Mouse (Mus musculus) myocyte (in vitro differentiated cells): ENCODE measurements around the gene Gm11020. TPM values are rescaled to one million over a fixed set of nuclear protein-coding genes. Genes with fewer than 3 reads are reported as not detected.

ENCODE experiments used
- H3K27me3 ChIP-seq: one replicate; pipeline ENCODE4 v1.6.1; 2011; ENCODE audit not compliant: control insufficient read depth, insufficient read depth, insufficient read length
- H3K36me3 ChIP-seq: one replicate; pipeline ENCODE4 v1.6.1; 2011; ENCODE audit not compliant: control insufficient read depth, insufficient read depth
- H3K4me2 ChIP-seq: one replicate; pipeline ENCODE4 v1.6.1; 2011; ENCODE audit warnings: low read depth, control low read depth
- H3K4me3 ChIP-seq: one replicate; pipeline ENCODE4 v1.5.1; 2011; ENCODE audit warnings: mild to moderate bottlenecking, control low read depth, moderate library complexity
- H3K79me2 ChIP-seq: one replicate; pipeline ENCODE4 v1.6.1; 2011; ENCODE audit not compliant: control insufficient read depth, insufficient read depth
- H3ac ChIP-seq: one replicate; pipeline ENCODE4 v1.6.1; 2011; ENCODE audit not compliant: control insufficient read depth, insufficient read length
- CEBPB ChIP-seq: IDR thresholded peaks from 2 replicates; pipeline ENCODE4 v1.6.1; 2011; ENCODE audit warnings: mild to moderate bottlenecking, moderate library complexity; ENCODE audit not compliant: poor library complexity, insufficient read depth, severe bottlenecking
- E2F4 ChIP-seq: IDR thresholded peaks from one replicate; pipeline ENCODE4 v1.6.1; 2011; ENCODE audit warnings: mild to moderate bottlenecking, control low read depth, moderate library complexity; ENCODE audit not compliant: insufficient read depth
- MAX ChIP-seq: IDR thresholded peaks from one replicate; pipeline ENCODE4 v1.6.1; 2011; ENCODE audit warnings: low read depth, mild to moderate bottlenecking, control low read depth
- MYOD1 ChIP-seq, 3 experiments: IDR thresholded peaks; one replicate each; pipeline ENCODE4 v1.6.1; 2011; ENCODE audit warnings: control low read depth in 2 of 3, low read depth in 2 of 3, mild to moderate bottlenecking in 2 of 3, moderate library complexity in 1 of 3; ENCODE audit not compliant: insufficient read length in 2 of 3, control insufficient read depth in 1 of 3
- MYOG ChIP-seq, 3 experiments: IDR thresholded peaks; one replicate each; pipeline ENCODE4 v1.6.1; 2011; ENCODE audit warnings: control low read depth in 2 of 3, low read depth in 2 of 3, mild to moderate bottlenecking in 2 of 3; ENCODE audit not compliant: insufficient read length in 2 of 3, control insufficient read depth in 1 of 3, insufficient read depth in 1 of 3
- POLR2A ChIP-seq: IDR thresholded peaks from one replicate; pipeline ENCODE4 v1.6.1; 2011; ENCODE audit warnings: low read depth, mild to moderate bottlenecking, control low read depth, moderate library complexity; ENCODE audit not compliant: insufficient read length
- POLR2AphosphoS2 ChIP-seq: IDR thresholded peaks from one replicate; pipeline ENCODE4 v1.6.1; 2011; ENCODE audit warnings: low read depth, control low read depth; ENCODE audit not compliant: insufficient read length
- REST ChIP-seq: IDR thresholded peaks from one replicate; pipeline ENCODE4 v1.6.1; 2011; ENCODE audit warnings: mild to moderate bottlenecking, control low read depth, moderate library complexity; ENCODE audit not compliant: insufficient read depth, insufficient read length
- SRF ChIP-seq: IDR thresholded peaks from one replicate; pipeline ENCODE4 v1.6.1; 2011; ENCODE audit warnings: low read depth; ENCODE audit not compliant: control insufficient read depth, insufficient read length
- TCF12 ChIP-seq: IDR thresholded peaks from one replicate; pipeline ENCODE4 v1.6.1; 2011; ENCODE audit warnings: mild to moderate bottlenecking, control low read depth; ENCODE audit not compliant: poor library complexity, insufficient read depth, severe bottlenecking
- TCF3 ChIP-seq: IDR thresholded peaks from one replicate; pipeline ENCODE4 v1.6.1; 2011; ENCODE audit warnings: low read depth, control low read depth; ENCODE audit not compliant: insufficient read length
- USF1 ChIP-seq: IDR thresholded peaks from one replicate; pipeline ENCODE4 v1.6.1; 2011; ENCODE audit warnings: low read depth, mild to moderate bottlenecking, control low read depth, moderate library complexity
- polyA plus RNA-seq: library from polyadenylated mRNA; unstranded; fragments of >200 nt; fragmentation: generic; extraction: Trizol; gene quantifications from one replicate; pipeline ENCODE4 v1.2.1, GENCODE M21; 2012; ENCODE audit warnings: missing spikeins

The Gm11020 gene
- polyA plus RNA-seq, 1 experiment = not detected

- Histone ChIP-seq H3K79me2 (no peaks in the 10 kb centered on the region), H3K36me3 (no peaks in the 10 kb centered on the region), H3K27me3 (no peaks in the 10 kb centered on the region), H3ac (no peak overlapping the region), H3K4me2 (no peak overlapping the region), H3K4me3 (no peak overlapping the region)
- TF ChIP-seq MYOD1 (IDR thresholded peaks at IDR 0.05; ENCODE audit: control insufficient read depth in 1 of 3, insufficient read length in 2 of 3, low read depth in 2 of 3) (no peak), TCF12 (no peak), USF1 (no peak)
Measured at GRCm38 (mm10) chr8:104348971-104349370, 27.6 kb downstream of the Gm11020 start.

DNA sequence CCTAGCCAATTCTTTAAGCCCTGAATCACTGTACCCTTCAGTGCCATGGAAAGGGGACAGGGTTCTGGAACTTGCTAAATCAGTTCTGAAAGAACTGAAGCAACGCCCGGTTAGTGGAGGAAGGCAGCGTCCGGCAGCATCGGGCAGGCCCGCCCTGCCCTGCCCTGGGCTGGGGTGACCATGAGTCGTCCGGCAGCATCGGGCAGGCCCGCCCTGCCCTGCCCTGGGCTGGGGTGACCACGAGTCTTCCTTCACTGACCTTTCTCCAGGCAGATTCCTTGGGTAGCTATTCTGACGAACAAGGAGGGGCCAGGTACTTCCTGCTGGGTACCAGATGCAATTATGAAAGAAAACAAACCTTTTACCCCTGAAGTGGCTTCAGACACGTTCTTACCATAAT lies 28.7 kb downstream of the Gm11020 start:
- no peak overlapping the region for H3K4me3 ChIP-seq
- H3K27me3 ChIP-seq = no peaks in the 10 kb centered on the region
- H3K36me3 ChIP-seq = no peaks in the 10 kb centered on the region
- no peak overlapping the region for H3ac ChIP-seq
- TF ChIP-seq SRF = no peak
- no peak for TF ChIP-seq MAX
- TF ChIP-seq REST = no peak
- TF ChIP-seq TCF3 = no peak
- no peak for TF ChIP-seq POLR2AphosphoS2
- TF ChIP-seq USF1 = no peak
- no peak for TF ChIP-seq MYOG (IDR thresholded peaks at IDR 0.05; ENCODE audit: control insufficient read depth in 1 of 3, insufficient read depth in 1 of 3, insufficient read length in 2 of 3, low read depth in 2 of 3)
- TF ChIP-seq MYOD1 (IDR thresholded peaks at IDR 0.05; ENCODE audit: control insufficient read depth in 1 of 3, insufficient read length in 2 of 3, low read depth in 2 of 3) = no peak
- TF ChIP-seq CEBPB = no peak
- TF ChIP-seq TCF12 = no peak
- no peak for TF ChIP-seq E2F4
- TF ChIP-seq POLR2A = no peak
- no peaks in the 10 kb centered on the region for H3K79me2 ChIP-seq
- no peak overlapping the region for H3K4me2 ChIP-seq

GRCm38 (mm10) chr8:104353186-104353585 lies 31.8 kb downstream of the Gm11020 start:
- H3K27me3 ChIP-seq = no peaks in the 10 kb centered on the region
- H3K79me2 ChIP-seq = no peaks in the 10 kb centered on the region
- no peak for TF ChIP-seq MAX
- TF ChIP-seq CEBPB = no peak
- no peak for TF ChIP-seq POLR2A
- no peak for TF ChIP-seq TCF3
- no peak for TF ChIP-seq MYOG (IDR thresholded peaks at IDR 0.05; ENCODE audit: control insufficient read depth in 1 of 3, insufficient read depth in 1 of 3, insufficient read length in 2 of 3, low read depth in 2 of 3)
- TF ChIP-seq SRF = no peak
- TF ChIP-seq TCF12 = no peak
- no peak for TF ChIP-seq USF1
- TF ChIP-seq REST = no peak
- no peak for TF ChIP-seq MYOD1 (IDR thresholded peaks at IDR 0.05; ENCODE audit: control insufficient read depth in 1 of 3, insufficient read length in 2 of 3, low read depth in 2 of 3)
- no peak overlapping the region for H3K4me3 ChIP-seq
- H3K4me2 ChIP-seq = no peak overlapping the region
- no peaks in the 10 kb centered on the region for H3K36me3 ChIP-seq
- no peak overlapping the region for H3ac ChIP-seq

DNA sequence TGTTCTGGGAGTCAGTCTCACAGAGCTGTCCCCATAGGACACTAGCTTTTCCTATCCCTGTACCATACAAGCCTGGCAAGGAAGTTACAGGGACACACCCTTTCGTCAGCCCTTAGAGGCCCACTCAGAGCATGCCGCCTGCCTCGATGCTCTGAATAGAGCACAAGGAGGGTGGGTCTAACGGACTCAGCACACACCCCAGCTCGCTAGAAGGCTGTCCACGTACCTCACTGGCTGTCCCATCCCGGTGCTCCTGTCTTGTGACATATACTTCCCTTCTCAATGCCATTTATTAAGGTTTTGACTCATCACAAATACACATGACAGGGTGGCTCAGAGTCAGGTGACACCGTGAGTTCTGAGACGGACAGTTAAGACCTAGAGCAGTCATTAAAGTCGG lies 33.1 kb downstream of the Gm11020 start:
- Histone ChIP-seq H3K4me2 (no peak overlapping the region), H3K4me3 (no peak overlapping the region), H3ac (no peak overlapping the region), H3K36me3 (no peaks in the 10 kb centered on the region), H3K27me3 (no peaks in the 10 kb centered on the region), H3K79me2 (peaks cover 3% of the 10 kb centered on the region)
- TF ChIP-seq E2F4 = no peak
- TF ChIP-seq POLR2A = no peak
- no peak for TF ChIP-seq MAX
- no peak for TF ChIP-seq POLR2AphosphoS2
- TF ChIP-seq MYOD1 (IDR thresholded peaks at IDR 0.05; ENCODE audit: control insufficient read depth in 1 of 3, insufficient read length in 2 of 3, low read depth in 2 of 3) = no peak
- no peak for TF ChIP-seq MYOG (IDR thresholded peaks at IDR 0.05; ENCODE audit: control insufficient read depth in 1 of 3, insufficient read depth in 1 of 3, insufficient read length in 2 of 3, low read depth in 2 of 3)
- TF ChIP-seq CEBPB = no peak
- no peak for TF ChIP-seq SRF
- TF ChIP-seq TCF12 = no peak
- no peak for TF ChIP-seq TCF3

DNA sequence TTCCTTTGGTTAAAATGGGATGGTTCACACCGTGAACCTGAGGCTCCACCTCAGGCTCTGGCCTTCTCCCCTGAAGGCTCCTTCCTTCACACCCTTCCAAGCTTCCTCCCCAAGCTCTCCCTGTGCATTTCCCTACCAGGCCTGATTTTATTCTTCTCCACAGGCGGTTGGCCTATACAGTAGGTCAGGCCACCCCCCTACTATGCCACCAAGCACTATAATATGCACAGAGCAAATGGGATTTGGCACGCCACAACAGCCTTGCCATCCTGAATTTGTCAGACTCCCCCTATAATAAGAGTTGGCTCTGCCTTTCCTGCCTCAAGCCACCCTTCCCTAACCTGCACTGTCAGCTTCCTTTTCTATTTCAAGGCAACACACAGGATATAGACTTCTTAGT lies 37.3 kb downstream of the Gm11020 start:
- no peaks in the 10 kb centered on the region for H3K36me3 ChIP-seq

More for the DNA sequence above, 37.3 kb downstream of the Gm11020 start:
- no peak overlapping the region for H3K4me2 ChIP-seq
- TF ChIP-seq TCF3 = no peak
- no peak for TF ChIP-seq MAX
- no peak for TF ChIP-seq CEBPB
- TF ChIP-seq SRF = no peak
- no peak for TF ChIP-seq POLR2A
- no peak for TF ChIP-seq REST
- no peak for TF ChIP-seq POLR2AphosphoS2
- TF ChIP-seq USF1 = no peak
- TF ChIP-seq MYOD1 (IDR thresholded peaks at IDR 0.05; ENCODE audit: control insufficient read depth in 1 of 3, insufficient read length in 2 of 3, low read depth in 2 of 3) = no peak
- no peak for TF ChIP-seq E2F4
- TF ChIP-seq MYOG (IDR thresholded peaks at IDR 0.05; ENCODE audit: control insufficient read depth in 1 of 3, insufficient read depth in 1 of 3, insufficient read length in 2 of 3, low read depth in 2 of 3) = no peak
- no peaks in the 10 kb centered on the region for H3K27me3 ChIP-seq
- H3K4me3 ChIP-seq = no peak overlapping the region
- H3ac ChIP-seq = no peak overlapping the region
- peaks cover 3% of the 10 kb centered on the region for H3K79me2 ChIP-seq
